In genomic region chr13:49449318-49449749, GRCm38 (mm10) we compare ENCODE assay signal across 8 mouse cellular contexts. TPM values are rescaled to one million over a fixed set of nuclear protein-coding genes. Genes with fewer than 3 reads are reported as not detected.
A peak's percentile ranks its signal among the peaks of the same experiment; 100 is the strongest.
DNase-seq lines count a peak whose midpoint lies in the region; ATAC-seq and TF ChIP-seq lines count a peak whose summit lies in the region.

No protein-coding gene starts in this region.

- peak; percentile 92 for TF ChIP-seq CTCF in liver, adult 2 months (IDR thresholded peaks at IDR 0.05; ENCODE audit: low read depth, low read length)

- no peaks in the 10 kb centered on the region for H3K4me1 ChIP-seq in embryonic facial prominence, embryonic 13.5 days
- H3K4me1 ChIP-seq in kidney, embryonic 14.5 days (ENCODE audit: control insufficient read depth, insufficient read depth, low read length) = no peaks in the 10 kb centered on the region
- no peaks in the 10 kb centered on the region for H3K4me1 ChIP-seq in liver, adult 2 months (ENCODE audit: control insufficient read depth, insufficient read depth, low read length)
- H3K4me1 ChIP-seq in stomach, embryonic 14.5 days (ENCODE audit: control insufficient read depth, insufficient read depth, low read length) = no peaks in the 10 kb centered on the region

- H3K27me3 ChIP-seq in embryonic facial prominence, embryonic 13.5 days = no peaks in the 10 kb centered on the region
- no peaks in the 10 kb centered on the region for H3K27me3 ChIP-seq in kidney, embryonic 14.5 days (ENCODE audit: control insufficient read depth, insufficient read depth, low read length)
- no peaks in the 10 kb centered on the region for H3K27me3 ChIP-seq in liver, adult 2 months (ENCODE audit: control insufficient read depth, insufficient read depth, low read length)
- no peaks in the 10 kb centered on the region for H3K27me3 ChIP-seq in stomach, embryonic 14.5 days (ENCODE audit: control insufficient read depth, insufficient read depth, low read length)

- no peaks in the 10 kb centered on the region for H3K79me2 ChIP-seq in liver, adult 2 months (ENCODE audit: control insufficient read depth, insufficient read depth, low read length)

- ATAC-seq in embryonic facial prominence, embryonic 13.5 days (ENCODE audit: insufficient number of reproducible peaks, insufficient read depth, low FRiP score, low TSS enrichment, low read depth) = peak; percentile 39; the same call in 1 of the 2 replicates
- ATAC-seq in kidney, embryonic 14.5 days (ENCODE audit: low FRiP score, low TSS enrichment) = peak; percentile 72
- peak; percentile 81; the same call in 1 of the 2 replicates for ATAC-seq in stomach, embryonic 14.5 days (ENCODE audit: insufficient number of reproducible peaks, insufficient read depth, low FRiP score, low read depth)

- peak overlapping the region; percentile 44; the same call in 1 of the 2 replicates for H3K27ac ChIP-seq in embryonic facial prominence, embryonic 13.5 days
- H3K27ac ChIP-seq in kidney, embryonic 14.5 days (ENCODE audit: low read depth, low read length) = no peak overlapping the region
- no peak overlapping the region for H3K27ac ChIP-seq in liver, adult 2 months (replicated peaks; ENCODE audit: insufficient read depth, low read depth, low read length)
- peak overlapping the region; percentile 45; the same call in 1 of the 2 replicates for H3K27ac ChIP-seq in stomach, embryonic 14.5 days (ENCODE audit: low read length)

- H3K9ac ChIP-seq in embryonic facial prominence, embryonic 13.5 days = no peak overlapping the region
- H3K9ac ChIP-seq in kidney, embryonic 14.5 days (ENCODE audit: low read depth, low read length) = no peak overlapping the region
- H3K9ac ChIP-seq in liver, adult 2 months (ENCODE audit: low read depth, low read length) = no peak overlapping the region
- no peak overlapping the region for H3K9ac ChIP-seq in stomach, embryonic 14.5 days (replicated peaks; ENCODE audit: low read depth, low read length)

- no peak overlapping the region for H3K4me3 ChIP-seq in embryonic facial prominence, embryonic 13.5 days
- H3K4me3 ChIP-seq in kidney, embryonic 14.5 days (ENCODE audit: low read length) = no peak overlapping the region
- no peak overlapping the region for H3K4me3 ChIP-seq in liver, adult 2 months (ENCODE audit: insufficient read depth, low read depth, low read length)
- no peak overlapping the region for H3K4me3 ChIP-seq in stomach, embryonic 14.5 days (ENCODE audit: low read depth, low read length)

- peaks cover 52% of the 10 kb centered on the region for H3K36me3 ChIP-seq in embryonic facial prominence, embryonic 13.5 days
- peaks cover 42% of the 10 kb centered on the region; the same call in 1 of the 2 replicates for H3K36me3 ChIP-seq in kidney, embryonic 14.5 days (ENCODE audit: control insufficient read depth, insufficient read depth, low read length)
- H3K36me3 ChIP-seq in liver, adult 2 months (ENCODE audit: control insufficient read depth, insufficient read depth, low read length) = peaks cover 9% of the 10 kb centered on the region; the same call in 1 of the 2 replicates
- H3K36me3 ChIP-seq in stomach, embryonic 14.5 days (ENCODE audit: control insufficient read depth, insufficient read depth, low read length) = peaks cover 13% of the 10 kb centered on the region

- WGBS in embryonic facial prominence, embryonic 13.5 days = 39% methylated on average over 5 of the region's 5 CpGs
- 49% methylated on average over 5 of the region's 5 CpGs for WGBS in kidney, embryonic 14.5 days
- 18% methylated on average over 5 of the region's 5 CpGs for WGBS in liver, adult 2 months
- 35% methylated on average over 5 of the region's 5 CpGs for WGBS in stomach, embryonic 14.5 days

- TF ChIP-seq POLR2A in liver, adult 2 months (IDR thresholded peaks at IDR 0.05; ENCODE audit: extremely low read depth, insufficient read depth, low read length) = no peak

- H3K4me2 ChIP-seq in embryonic facial prominence, embryonic 13.5 days = no peak overlapping the region
- H3K4me2 ChIP-seq in kidney, embryonic 14.5 days (replicated peaks; ENCODE audit: low read depth, low read length) = no peak overlapping the region
- H3K4me2 ChIP-seq in stomach, embryonic 14.5 days (replicated peaks; ENCODE audit: low read depth, low read length) = no peak overlapping the region

- H3K9me3 ChIP-seq in embryonic facial prominence, embryonic 13.5 days = no peaks in the 10 kb centered on the region
- no peaks in the 10 kb centered on the region for H3K9me3 ChIP-seq in kidney, embryonic 14.5 days (ENCODE audit: control insufficient read depth, low read length)
- no peaks in the 10 kb centered on the region for H3K9me3 ChIP-seq in stomach, embryonic 14.5 days (ENCODE audit: control insufficient read depth, low read depth, low read length)

- peak; percentile 76 for DNase-seq in A20 (ENCODE audit: low read depth, low spot score)
- peak; percentile 88 to 90 for DNase-seq in adrenal gland, postnatal 36 days
- DNase-seq in heart, adult 9 months (ENCODE audit: low spot score in 2 of 2) = peak; percentile 64 to 77
- DNase-seq in liver, adult 2 months (ENCODE audit: extremely low read depth, low read depth, low spot score) = peak; percentile 46
- peak; percentile 28 to 58 for DNase-seq in natural killer cell, adult 2 months (ENCODE audit: low spot score in 2 of 2)

RNA-seq across cellular contexts. Expression of gene Ippk, which starts 28.3 kb away (rescaled TPM):
- total RNA-seq in adrenal gland, postnatal 36 days (2021) = 10 to 100 TPM; 33.1 to 49.4 TPM
- 13.7 and 14.4 TPM in 2 replicates for polyA plus RNA-seq in embryonic facial prominence, embryonic 13.5 days (2015; fragmentation: Nextera tagmentation; extraction: Ambion mirVana)
- 8.0 and 16.8 TPM in 2 replicates for polyA plus RNA-seq in kidney, embryonic 14.5 days (2014; fragmentation: Nextera tagmentation; extraction: Ambion mirVana)
- total RNA-seq in liver, adult 2 months (2014; rRNA removed) = 5.0 and 5.6 TPM in 2 replicates
- polyA plus RNA-seq in liver, adult 2 months (2012; rRNA removed) = 3.2 and 3.9 TPM in 2 replicates
- 16.3 and 17.8 TPM in 2 replicates for polyA plus RNA-seq in stomach, embryonic 14.5 days (2014; fragmentation: Nextera tagmentation; extraction: Ambion mirVana)

RNA-seq across cellular contexts. Expression of gene Tes3-ps, which starts 43.8 kb away (rescaled TPM):
- 1 to 10 TPM; 1.5 to 1.7 TPM for total RNA-seq in adrenal gland, postnatal 36 days (2021)
- polyA plus RNA-seq in embryonic facial prominence, embryonic 13.5 days (2015; fragmentation: Nextera tagmentation; extraction: Ambion mirVana) = 1.4 and 2.7 TPM in 2 replicates
- polyA plus RNA-seq in kidney, embryonic 14.5 days (2014; fragmentation: Nextera tagmentation; extraction: Ambion mirVana) = 1.1 and 1.6 TPM in 2 replicates
- total RNA-seq in liver, adult 2 months (2014; rRNA removed) = 0.13 and 0.18 TPM in 2 replicates
- polyA plus RNA-seq in liver, adult 2 months (2012; rRNA removed) = 0.04 TPM in 2 replicates
- 1.2 and 1.7 TPM in 2 replicates for polyA plus RNA-seq in stomach, embryonic 14.5 days (2014; fragmentation: Nextera tagmentation; extraction: Ambion mirVana)

RNA-seq across cellular contexts. Expression of gene Ecm2, which starts 55.3 kb away (rescaled TPM):
- total RNA-seq in adrenal gland, postnatal 36 days (2021) = 1 to 10 TPM; 6.7 to 6.9 TPM
- 1.3 and 1.4 TPM in 2 replicates for polyA plus RNA-seq in embryonic facial prominence, embryonic 13.5 days (2015; fragmentation: Nextera tagmentation; extraction: Ambion mirVana)
- polyA plus RNA-seq in kidney, embryonic 14.5 days (2014; fragmentation: Nextera tagmentation; extraction: Ambion mirVana) = 0.61 and 0.93 TPM in 2 replicates
- 0.55 and 0.81 TPM in 2 replicates for total RNA-seq in liver, adult 2 months (2014; rRNA removed)
- 0.07 and 0.15 TPM in 2 replicates for polyA plus RNA-seq in liver, adult 2 months (2012; rRNA removed)
- 0.57 and 0.88 TPM in 2 replicates for polyA plus RNA-seq in stomach, embryonic 14.5 days (2014; fragmentation: Nextera tagmentation; extraction: Ambion mirVana)

Comparison
In these comparisons a context has a peak if more than half of its experiments do, and no peak if none do; other contexts are left out.
1. H3K27ac ChIP-seq: peak in embryonic facial prominence, embryonic 13.5 days (single experiment) and stomach, embryonic 14.5 days (single experiment); none in kidney, embryonic 14.5 days (single experiment) and liver, adult 2 months (single experiment).
2. Peak in every context shown above with its lines, with median percentiles within 50 percentile points of each other: DNase-seq and ATAC-seq.